Mouse (Mus musculus): Measurements from ENCODE around the gene Ajuba. TPM values are rescaled to one million over a fixed set of nuclear protein-coding genes. Genes with fewer than 3 reads are reported as not detected.

Ajuba gene
- total and polyA plus RNA-seq, 3 experiments = 4.6 to 7.8 (median 4.8) TPM

- intact Hi-C loops (cut with DNase I) = loop anchor here (5.0 kb wide), 2 partner anchors 50 to 115 kb away; partner anchors contain the start of genes Ajuba, Cdh24 and Gm17606
- peaks cover 2% of the 10 kb centered on the region; the same call in 1 of the 2 replicates for H3K4me1 ChIP-seq (ENCODE audit: control insufficient read depth, insufficient read depth, low read length)
- no peaks in the 10 kb centered on the region for H3K79me2 ChIP-seq (replicated peaks; ENCODE audit: control insufficient read depth, insufficient read depth, low read length)
- no peak overlapping the region for H3K27ac ChIP-seq
- H3K4me3 ChIP-seq = peak overlapping the region; percentile 31; the same call in 1 of the 2 replicates
- 4% methylated on average over 18 of the region's 18 CpGs for WGBS
- no peaks in the 10 kb centered on the region for H3K27me3 ChIP-seq (ENCODE audit: control insufficient read depth, insufficient read depth, low read length)
- H3K9ac ChIP-seq (ENCODE audit: low read depth, low read length) = peak overlapping the region; percentile 56
- no peak for TF ChIP-seq POLR2A (IDR thresholded peaks at IDR 0.05; ENCODE audit: insufficient read depth, low read depth, low read length)
- TF ChIP-seq EP300 (IDR thresholded peaks at IDR 0.05; ENCODE audit: insufficient read depth, low read depth, low read length) = no peak
- TF ChIP-seq CTCF (IDR thresholded peaks at IDR 0.05) = no peak
- DNase-seq = no peak
- no peaks in the 10 kb centered on the region for H3K36me3 ChIP-seq (ENCODE audit: control insufficient read depth, insufficient read depth, low read length)
These were observed 49.9 kb downstream of the Ajuba start for GRCm38 (mm10) chr14:54527227-54528006.

DNA sequence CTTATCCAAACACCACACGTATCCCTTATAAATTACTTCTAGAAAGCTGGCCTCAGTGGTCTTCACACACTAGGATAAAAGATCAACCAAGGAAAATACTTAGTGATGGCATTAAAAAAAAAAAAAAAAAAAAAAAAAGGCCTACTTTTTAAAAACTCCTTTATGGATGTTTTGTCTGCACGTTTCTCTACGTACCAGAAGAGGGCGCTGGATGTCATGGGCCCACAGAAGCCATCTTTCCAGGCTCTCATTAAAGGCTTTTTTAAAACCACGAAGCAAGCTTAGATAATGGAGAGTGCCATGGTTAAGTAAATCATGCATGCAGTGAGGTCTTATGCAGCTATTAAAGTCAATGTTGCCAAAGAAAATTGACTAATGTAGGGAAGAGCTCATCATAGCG, 53.8 kb downstream of the Ajuba start:
- Histone ChIP-seq H3K27me3 (ENCODE audit: control insufficient read depth, insufficient read depth, low read length) (no peaks in the 10 kb centered on the region), H3K27ac (no peak overlapping the region), H3K9ac (ENCODE audit: low read depth, low read length) (no peak overlapping the region), H3K36me3 (ENCODE audit: control insufficient read depth, insufficient read depth, low read length) (no peaks in the 10 kb centered on the region), H3K4me1 (ENCODE audit: control insufficient read depth, insufficient read depth, low read length) (peaks cover 2% of the 10 kb centered on the region; the same call in 1 of the 2 replicates), H3K79me2 (replicated peaks; ENCODE audit: control insufficient read depth, insufficient read depth, low read length) (no peaks in the 10 kb centered on the region), H3K4me3 (no peak overlapping the region)
- 40% methylated on average over 6 of the region's 6 CpGs for WGBS
- no peak for TF ChIP-seq POLR2A (IDR thresholded peaks at IDR 0.05; ENCODE audit: insufficient read depth, low read depth, low read length)
- TF ChIP-seq CTCF (IDR thresholded peaks at IDR 0.05) = peak; percentile 42
- intact Hi-C loops (cut with DNase I) = no loop called here
- DNase-seq = no peak

Small RNAs within 50 kb of the gene (microRNA-seq; reads per million reads assigned to microRNA genes)
- gene Mir686 = 0 reads per million in 2 experiments

Other genes with a start within 250 kb of the Ajuba start
- 10 to 100 TPM; 78.5 to 88.0 TPM for gene Oxa1l, start 216.7 kb downstream of the Ajuba start, total RNA-seq (2021)
- 190 and 205 TPM in 2 replicates for gene Oxa1l, start 216.7 kb downstream of the Ajuba start, polyA plus RNA-seq (2012; rRNA removed)
- gene Slc7a7, start 159.8 kb downstream of the Ajuba start, total RNA-seq (2021) = 1 to 10 TPM; 4.6 to 5.1 TPM
- 22.0 and 27.0 TPM in 2 replicates for gene Slc7a7, start 159.8 kb downstream of the Ajuba start, polyA plus RNA-seq (2012; rRNA removed)
- gene Mrpl52, start 150.6 kb downstream of the Ajuba start, total RNA-seq (2021) = 100 to 1,000 TPM; 115 to 129 TPM
- gene Mrpl52, start 150.6 kb downstream of the Ajuba start, polyA plus RNA-seq (2012; rRNA removed) = 76.7 and 168 TPM in 2 replicates
- 10 to 100 TPM; 11.2 to 16.5 TPM for gene Mmp14, start 145.9 kb downstream of the Ajuba start, total RNA-seq (2021)
- 23.5 and 26.5 TPM in 2 replicates for gene Mmp14, start 145.9 kb downstream of the Ajuba start, polyA plus RNA-seq (2012; rRNA removed)
- 10 to 100 TPM; 47.6 to 60.6 TPM for gene Lrp10, start 113.4 kb downstream of the Ajuba start, total RNA-seq (2021)
- gene Lrp10, start 113.4 kb downstream of the Ajuba start, polyA plus RNA-seq (2012; rRNA removed) = 61.3 and 72.4 TPM in 2 replicates
- gene Rem2, start 101.5 kb downstream of the Ajuba start, total RNA-seq (2021) = not detected
- not detected in 2 replicates for gene Rem2, start 101.5 kb downstream of the Ajuba start, polyA plus RNA-seq (2012; rRNA removed)
- gene Prmt5, start 60.0 kb downstream of the Ajuba start, total RNA-seq (2021) = 10 to 100 TPM; 27.4 to 29.7 TPM
- gene Prmt5, start 60.0 kb downstream of the Ajuba start, polyA plus RNA-seq (2012; rRNA removed) = 26.8 and 35.8 TPM in 2 replicates
- 1 to 10 TPM; 3.5 to 3.8 TPM for gene Haus4, start 22.9 kb downstream of the Ajuba start, total RNA-seq (2021)
- gene Haus4, start 22.9 kb downstream of the Ajuba start, polyA plus RNA-seq (2012; rRNA removed) = 3.2 and 4.1 TPM in 2 replicates
- 1 to 10 TPM; 5.9 to 6.4 TPM for gene 4931414P19Rik, start 28.4 kb upstream of the Ajuba start, total RNA-seq (2021)
- gene 4931414P19Rik, start 28.4 kb upstream of the Ajuba start, polyA plus RNA-seq (2012; rRNA removed) = 2.4 and 4.4 TPM in 2 replicates
- gene Psmb5, start 40.5 kb upstream of the Ajuba start, total RNA-seq (2021) = 100 to 1,000 TPM; 164 to 187 TPM
- gene Psmb5, start 40.5 kb upstream of the Ajuba start, polyA plus RNA-seq (2012; rRNA removed) = 180 and 209 TPM in 2 replicates
- not detected for gene Psmb11, start 43.9 kb upstream of the Ajuba start, total RNA-seq (2021)
- gene Psmb11, start 43.9 kb upstream of the Ajuba start, polyA plus RNA-seq (2012; rRNA removed) = not detected in 2 replicates
- gene Gm17606, start 63.4 kb upstream of the Ajuba start, total RNA-seq (2021) = not detected
- not detected in 2 replicates for gene Gm17606, start 63.4 kb upstream of the Ajuba start, polyA plus RNA-seq (2012; rRNA removed)
- gene Cdh24, start 63.8 kb upstream of the Ajuba start, total RNA-seq (2021) = under 1 TPM; 0.18 to 0.31 TPM
- gene Cdh24, start 63.8 kb upstream of the Ajuba start, polyA plus RNA-seq (2012; rRNA removed) = 1.00 and 1.1 TPM in 2 replicates
- gene 1700123O20Rik, start 108.7 kb upstream of the Ajuba start, total RNA-seq (2021) = 10 to 100 TPM; 12.5 to 13.3 TPM
- gene 1700123O20Rik, start 108.7 kb upstream of the Ajuba start, polyA plus RNA-seq (2012; rRNA removed) = 18.2 and 27.4 TPM in 2 replicates
- 10 to 100 TPM; 72.3 to 84.9 TPM for gene Acin1, start 109.4 kb upstream of the Ajuba start, total RNA-seq (2021)
- gene Acin1, start 109.4 kb upstream of the Ajuba start, polyA plus RNA-seq (2012; rRNA removed) = 59.9 and 78.7 TPM in 2 replicates
- not detected for gene Gm29776, start 121.3 kb upstream of the Ajuba start, total RNA-seq (2021)
- 0.04 and 0.09 TPM in 2 replicates for gene Gm29776, start 121.3 kb upstream of the Ajuba start, polyA plus RNA-seq (2012; rRNA removed)
- gene Cebpe, start 134.6 kb upstream of the Ajuba start, total RNA-seq (2021) = not detected
- gene Cebpe, start 134.6 kb upstream of the Ajuba start, polyA plus RNA-seq (2012; rRNA removed) = 0.08 and 0.15 TPM in 2 replicates
- gene Slc7a8, start 204.4 kb upstream of the Ajuba start, total RNA-seq (2021) = 1 to 10 TPM; 2.6 to 3.3 TPM
- gene Slc7a8, start 204.4 kb upstream of the Ajuba start, polyA plus RNA-seq (2012; rRNA removed) = 2.7 and 3.7 TPM in 2 replicates
- gene Rnf212b, start 236.6 kb upstream of the Ajuba start, total RNA-seq (2021) = not detected
- 0.21 and 0.35 TPM in 2 replicates for gene Rnf212b, start 236.6 kb upstream of the Ajuba start, polyA plus RNA-seq (2012; rRNA removed)